Mouse (Mus musculus) lung, postnatal 10 days (tissue): ENCODE results near the gene Tbl3.
A peak's percentile ranks its signal among the peaks of the same experiment; 100 is the strongest.
"Not testable (repeated sequence)": the region's sequence is repeated elsewhere in the genome, so short reads cannot be mapped to it uniquely, and the experiment has no call there.

Source experiments
- DNase-seq: peaks from one replicate; pipeline ENCODE4 v3.0.0; 2021

Tbl3 gene

DNA sequence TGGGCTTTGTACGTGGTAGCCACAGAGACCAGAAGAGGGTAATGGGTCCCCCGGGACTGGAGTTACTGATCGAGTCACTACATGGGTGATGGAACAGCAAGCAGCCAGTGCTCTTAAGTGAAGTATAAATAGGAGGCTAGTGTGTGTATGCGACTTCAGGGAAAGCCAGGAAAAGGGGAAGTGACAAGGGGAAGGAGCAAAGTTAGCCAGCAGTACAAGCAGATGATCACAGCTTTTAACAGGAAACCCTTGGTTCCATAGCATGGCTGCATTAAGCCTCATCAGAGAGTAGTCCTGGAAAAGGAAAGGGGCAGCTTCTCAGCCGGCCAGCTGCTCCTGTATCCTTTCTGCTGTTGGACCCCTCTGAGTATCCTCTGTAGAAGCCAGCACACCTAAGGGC, 15.1 kb downstream of the Tbl3 start:
- DNase-seq = no peak

DNA sequence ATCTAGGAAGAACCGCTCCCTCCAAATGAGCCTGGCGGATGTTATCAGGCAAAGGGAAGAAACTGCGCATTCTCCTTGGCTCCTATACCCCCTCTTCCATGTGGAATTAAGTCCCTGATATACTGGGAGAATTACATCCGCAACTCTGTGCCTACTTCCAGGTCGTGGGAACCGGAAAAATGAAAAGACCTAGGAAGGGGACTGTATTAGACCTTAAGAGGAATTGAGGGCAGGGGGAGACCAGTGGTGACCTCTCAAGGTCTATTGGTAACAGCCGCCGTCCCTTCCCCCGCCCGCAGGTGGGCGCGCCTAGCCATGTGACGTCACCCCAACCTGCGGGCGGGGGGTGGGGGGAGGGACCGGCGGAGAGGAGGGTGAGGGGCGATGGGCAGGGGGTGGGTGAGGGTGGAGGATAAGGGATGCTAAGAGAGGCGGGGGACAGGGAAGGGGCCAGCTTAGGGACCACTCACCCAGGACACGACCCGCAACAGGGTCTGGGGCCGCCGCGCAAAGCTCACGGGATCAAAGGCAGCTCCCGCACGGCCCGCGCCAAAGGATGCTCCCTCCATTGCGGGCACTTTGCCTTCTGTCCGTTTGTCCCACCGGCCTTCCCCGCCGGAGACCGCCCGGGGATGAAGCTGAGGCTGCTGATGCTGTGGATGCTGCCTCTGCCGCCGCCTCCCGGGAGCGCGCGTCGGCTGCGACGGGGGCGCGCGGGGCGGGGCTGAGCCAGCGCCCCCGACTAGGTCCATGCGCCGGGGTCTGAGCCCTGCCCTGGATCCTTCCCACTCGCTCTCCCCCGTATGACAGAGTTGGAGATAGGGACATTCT, 18.0 kb downstream of the Tbl3 start, which contains the start of gene Syngr3:
Gene Syngr3, minus strand, starts transcription at position 705 of the 831 bp plus-strand sequence.
- no peak for DNase-seq

- no peak for DNase-seq
These were observed 19.9 kb downstream of the Tbl3 start for GRCm38 (mm10) chr17:24687599-24687998.

DNA sequence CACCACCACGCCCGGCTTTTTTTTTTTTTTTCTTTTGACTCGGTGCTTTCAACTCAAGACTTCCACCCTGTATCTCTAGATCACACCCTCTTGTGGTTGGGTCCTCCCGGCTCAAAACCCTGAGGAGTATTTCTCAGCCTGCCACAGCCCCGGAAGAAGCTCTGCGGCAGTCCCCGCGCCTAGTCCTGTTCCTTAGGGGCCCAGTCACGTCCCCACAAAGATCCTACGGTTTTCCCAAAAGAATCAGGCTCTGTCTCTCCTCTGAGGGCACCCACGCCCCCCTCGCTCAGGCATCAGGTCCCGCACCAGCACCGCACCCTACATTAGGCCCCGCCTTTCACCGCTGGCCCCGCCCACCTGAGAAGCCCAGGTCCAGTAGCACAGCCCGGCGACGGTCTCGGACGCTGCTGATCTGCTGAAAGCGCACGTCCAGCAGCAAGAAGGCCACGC, 20.3 kb downstream of the Tbl3 start:
- DNase-seq = peak; percentile 74

DNA sequence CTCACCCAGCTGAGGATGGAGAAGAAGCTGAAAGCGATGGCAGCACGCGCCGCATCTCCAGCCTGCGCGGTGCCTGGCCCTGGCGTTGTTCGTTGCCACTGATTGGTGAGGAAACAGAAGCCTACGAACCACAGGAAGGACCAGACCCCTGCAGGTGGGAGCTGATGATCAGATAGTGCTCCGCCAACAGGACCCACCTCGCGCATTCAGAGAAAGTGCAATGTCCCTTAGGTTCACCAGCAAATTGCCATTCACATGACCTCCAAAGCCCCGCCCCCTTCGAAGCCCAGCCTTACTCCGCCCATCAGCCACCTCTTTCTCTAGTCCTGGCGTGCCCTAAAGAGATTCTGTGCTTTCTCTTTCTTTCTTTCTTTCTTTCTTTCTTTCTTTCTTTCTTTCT, 20.9 kb downstream of the Tbl3 start:
- DNase-seq = peak; percentile 72

DNA sequence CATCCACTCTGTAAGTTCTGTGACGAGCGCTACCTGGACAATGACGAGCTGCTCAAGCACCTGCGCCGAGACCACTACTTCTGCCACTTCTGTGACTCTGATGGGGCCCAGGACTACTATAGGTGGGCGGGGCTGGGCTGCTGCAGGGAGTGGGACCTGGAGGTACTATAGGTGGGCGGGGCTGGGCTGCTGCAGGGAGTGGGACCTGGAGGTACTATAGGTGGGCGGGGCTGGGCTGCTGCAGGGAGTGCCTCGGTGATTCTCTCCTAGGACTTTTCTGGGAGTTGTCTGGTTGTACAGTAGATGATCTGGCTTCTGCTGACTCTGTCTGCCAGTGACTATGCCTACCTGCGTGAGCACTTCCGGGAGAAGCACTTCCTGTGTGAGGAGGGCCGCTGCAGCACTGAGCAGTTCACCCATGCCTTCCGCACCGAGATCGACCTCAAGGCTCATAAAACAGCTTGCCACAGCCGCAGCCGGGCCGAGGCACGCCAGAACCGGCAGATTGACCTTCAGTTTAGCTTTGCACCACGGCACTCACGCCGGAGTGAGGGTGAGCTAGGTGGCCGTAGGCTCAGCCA, 29.9 kb downstream of the Tbl3 start:
- no peak for DNase-seq

- DNase-seq = no peak
These were observed 30.6 kb downstream of the Tbl3 start for GRCm38 (mm10) chr17:24676877-24677276.

DNA sequence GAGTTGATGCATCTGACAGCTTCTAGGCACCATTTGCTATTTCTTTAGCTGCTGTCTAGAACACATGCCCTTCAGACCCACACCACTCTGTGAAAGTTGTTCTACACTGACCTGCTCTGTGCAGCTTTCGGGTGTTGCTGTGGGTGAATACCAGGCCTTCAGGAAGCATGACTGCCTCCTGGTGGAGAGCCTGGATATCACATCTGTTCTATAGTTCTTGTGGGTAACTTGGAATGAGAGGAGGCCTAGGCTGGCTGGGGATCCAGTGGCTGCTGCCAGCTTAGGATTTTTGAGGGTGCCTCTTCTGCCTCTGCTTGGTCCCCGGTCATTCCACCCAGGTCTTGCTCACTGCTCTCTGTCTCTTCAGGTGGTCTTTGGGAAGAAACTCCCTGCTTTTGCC, 31.3 kb downstream of the Tbl3 start:
- peak; percentile 91 for DNase-seq

GRCm38 (mm10) chr17:24674277-24674676, 33.2 kb downstream of the Tbl3 start:
- DNase-seq = no peak

DNA sequence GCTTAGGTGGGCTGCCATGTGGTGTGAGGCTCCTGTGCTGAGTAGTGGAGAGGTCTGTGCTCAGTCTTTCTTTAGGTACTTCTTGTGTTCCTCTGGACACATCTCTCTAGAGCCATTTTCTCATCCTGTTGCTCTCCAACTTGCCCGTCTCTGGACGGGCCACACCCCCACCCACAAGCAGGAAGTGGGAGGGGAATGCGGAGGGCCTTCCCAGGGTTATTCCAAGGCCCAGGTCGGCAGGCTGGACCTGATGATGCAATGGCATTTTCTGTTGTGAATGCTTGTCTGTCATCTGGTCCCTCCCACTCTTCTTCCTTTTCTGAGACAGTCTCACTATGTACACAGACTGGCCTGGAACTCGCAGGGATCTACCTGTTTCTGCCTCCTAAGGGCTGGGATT, 35.3 kb downstream of the Tbl3 start:
- DNase-seq = peak; percentile 87

- no peak for DNase-seq
These were observed 36.1 kb downstream of the Tbl3 start for GRCm38 (mm10) chr17:24671346-24671745.

GRCm38 (mm10) chr17:24670246-24670844, 37.1 kb downstream of the Tbl3 start:
- no peak for DNase-seq

DNA sequence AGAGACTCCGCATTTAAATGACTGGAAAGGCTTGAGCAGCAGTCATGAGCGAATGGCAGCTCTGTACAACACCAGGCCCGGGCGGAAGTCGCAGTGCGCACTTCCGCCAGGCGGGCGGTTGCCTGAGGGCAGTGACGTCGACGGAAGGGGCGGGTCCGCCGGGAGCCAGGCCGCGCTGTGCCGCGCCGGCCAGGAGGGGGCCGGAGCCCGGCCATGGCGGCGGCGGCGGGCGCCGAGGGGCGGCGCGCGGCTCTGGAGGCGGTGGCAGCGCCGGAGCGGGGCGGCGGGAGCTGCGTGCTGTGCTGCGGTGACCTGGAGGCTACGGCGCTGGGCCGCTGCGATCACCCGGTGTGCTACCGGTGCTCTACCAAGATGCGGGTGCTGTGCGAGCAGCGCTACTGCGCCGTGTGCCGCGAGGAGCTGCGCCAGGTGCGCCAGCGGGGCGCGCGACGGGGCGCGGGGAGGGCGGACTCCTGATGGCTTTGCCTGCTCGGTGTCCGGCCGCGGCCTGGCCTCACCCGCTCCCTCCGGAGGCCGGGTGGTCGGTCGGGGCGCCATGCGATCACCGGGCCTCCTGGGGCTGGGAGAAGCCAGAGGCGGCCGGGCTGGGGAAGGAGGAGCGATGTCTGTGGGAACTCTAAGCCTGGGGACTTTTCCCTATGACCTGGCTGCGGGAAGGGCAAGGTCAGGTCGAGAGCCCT, 37.8 kb downstream of the Tbl3 start, which contains the start of gene Zfp598:
Gene Zfp598, plus strand, starts transcription at position 143 of the 701 bp plus-strand sequence.
- DNase-seq = peak; percentile 97

- not testable (repeated sequence) for DNase-seq
These were observed 38.3 kb downstream of the Tbl3 start for GRCm38 (mm10) chr17:24669214-24669544.

DNA sequence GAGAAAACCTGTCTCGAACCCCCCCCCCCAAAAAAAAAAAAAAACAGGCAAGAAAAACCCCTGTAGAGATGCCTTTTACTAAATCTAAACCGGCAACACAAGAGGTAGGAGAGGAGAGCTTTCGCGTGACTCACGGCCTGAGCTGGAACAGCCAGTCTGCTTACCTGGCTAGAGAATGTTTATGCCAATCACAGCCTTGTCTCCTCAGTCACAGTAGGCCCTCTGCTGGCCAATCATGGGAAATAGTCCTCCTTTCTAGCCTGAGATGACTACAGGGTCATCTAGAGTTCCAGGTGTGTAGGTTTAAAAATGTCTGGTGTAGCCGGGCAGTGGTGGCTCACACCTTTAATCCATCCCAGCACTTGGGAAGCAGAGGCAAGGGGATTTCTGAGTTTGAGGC, 40.0 kb downstream of the Tbl3 start:
- DNase-seq = peak; percentile 80

GRCm38 (mm10) chr17:24667011-24667410, 40.4 kb downstream of the Tbl3 start:
- not testable (repeated sequence) for DNase-seq

DNA sequence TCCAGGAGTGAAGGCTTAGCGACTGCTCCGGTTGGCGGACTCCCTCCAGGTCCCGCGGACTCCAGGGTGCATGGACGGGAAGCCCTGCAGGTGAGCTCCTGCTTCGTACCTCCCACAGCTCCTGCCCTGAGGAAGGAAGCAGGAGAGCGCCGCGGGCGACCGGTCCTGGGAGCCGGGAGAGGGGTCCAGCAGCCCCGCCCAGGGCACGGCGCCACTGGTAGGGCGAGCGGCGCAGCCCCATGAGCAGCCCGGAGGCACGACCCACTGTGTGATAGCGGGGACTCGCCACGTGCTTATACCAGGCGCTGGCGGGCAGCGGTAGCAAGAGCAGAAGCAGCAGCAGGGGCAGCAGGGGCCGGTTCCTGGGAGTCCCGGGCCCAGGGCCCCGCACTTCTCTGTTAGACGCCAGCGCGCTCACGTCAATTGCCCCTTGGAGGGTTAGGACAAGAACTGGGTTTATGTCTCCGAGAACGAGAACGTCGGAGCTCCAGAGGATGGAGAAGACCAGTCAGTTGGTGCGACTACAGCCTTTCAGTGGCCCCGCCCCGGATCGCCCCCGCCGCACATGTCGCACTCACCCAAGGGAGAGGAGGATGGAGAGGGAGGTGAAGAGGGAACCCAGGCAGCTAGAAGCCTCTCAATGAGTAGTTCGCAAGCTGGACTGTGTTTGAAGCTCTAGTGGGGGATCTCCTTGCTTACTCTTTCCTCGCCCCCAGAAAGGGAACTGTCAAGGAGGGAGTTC, 49.3 kb downstream of the Tbl3 start, which contains the start of gene Npw:
Gene Npw, minus strand, starts transcription at position 441 of the 742 bp plus-strand sequence.
- DNase-seq = peak; percentile 43

GRCm38 (mm10) chr17:24654969-24655368, 52.5 kb downstream of the Tbl3 start:
- no peak for DNase-seq

GRCm38 (mm10) chr17:24653967-24654710, 53.3 kb downstream of the Tbl3 start:
- peak; percentile 93 for DNase-seq

DNA sequence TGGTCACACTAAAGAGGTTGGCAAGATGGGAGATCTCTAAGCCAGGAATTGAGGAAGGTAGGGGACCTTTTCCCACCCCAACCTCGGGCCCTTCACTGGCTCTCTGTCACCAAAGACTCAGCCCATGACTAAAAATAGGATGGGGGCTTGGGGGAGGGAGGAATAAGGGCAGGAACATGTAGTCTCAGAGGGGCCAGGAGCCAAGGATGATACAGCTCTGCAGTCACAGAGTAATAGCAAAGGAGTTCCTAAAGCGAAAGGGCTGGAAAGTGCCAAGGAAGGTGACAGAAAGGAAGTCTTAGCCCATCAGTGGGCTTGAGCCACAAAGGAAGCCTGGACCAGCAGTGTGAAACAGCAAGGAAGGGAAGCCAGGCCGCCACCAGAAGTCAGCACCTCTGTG, 55.6 kb downstream of the Tbl3 start:
- DNase-seq = no peak

GRCm38 (mm10) chr17:24650766-24651165, 56.7 kb downstream of the Tbl3 start:
- DNase-seq = no peak
